Mouse (Mus musculus) ES-E14 (cell line): Measurements from ENCODE around the gene P4ha1. TPM values are rescaled to one million over a fixed set of nuclear protein-coding genes. Genes with fewer than 3 reads are reported as not detected.

Experiments used
- DNase-seq: peaks from one replicate; pipeline ENCODE4 v3.0.0-alpha.2; 2013; ENCODE audit warnings: low read depth, low spot score
- H3K27ac ChIP-seq: 2 replicates; pipeline ENCODE4 v1.5.1; 2012; ENCODE audit warnings: low read depth, mild to moderate bottlenecking, low read length, moderate library complexity, mixed read lengths; ENCODE audit not compliant: poor library complexity, insufficient read depth, severe bottlenecking
- H3K36me3 ChIP-seq: 2 replicates; pipeline ENCODE4 v1.6.1; 2012; ENCODE audit warnings: mild to moderate bottlenecking, low read length, moderate library complexity, mixed read lengths; ENCODE audit not compliant: control insufficient read depth, poor library complexity, insufficient read depth, severe bottlenecking
- H3K4me1 ChIP-seq, 2 experiments: fragments of 150-350 bp in 1 of 2; sonication (generic) in 1 of 2; 2 replicates each; pipeline ENCODE4 v1.6.1; 2012; ENCODE audit warnings: low read length in 2 of 2, mild to moderate bottlenecking in 1 of 2, mixed read lengths in 1 of 2; ENCODE audit not compliant: control insufficient read depth in 2 of 2, insufficient read depth in 2 of 2, poor library complexity in 1 of 2
- H3K4me3 ChIP-seq, 2 experiments: fragments of 150-350 bp in 1 of 2; sonication (generic) in 1 of 2; 2 replicates each; pipeline ENCODE4 v1.5.1; 2012; ENCODE audit warnings: low read length in 2 of 2, low read depth in 1 of 2, mild to moderate bottlenecking in 1 of 2, mixed read lengths in 1 of 2; ENCODE audit not compliant: insufficient read depth in 1 of 2, poor library complexity in 1 of 2, severe bottlenecking in 1 of 2
- H3K9ac ChIP-seq: 2 replicates; pipeline ENCODE4 v1.6.1; 2012; ENCODE audit warnings: low read depth, mild to moderate bottlenecking, low read length, mixed read lengths; ENCODE audit not compliant: poor library complexity, insufficient read depth, severe bottlenecking
- H3K9me3 ChIP-seq: fragments of 150-350 bp; sonication (generic); 2 replicates; pipeline ENCODE4 v1.6.1; 2012; ENCODE audit warnings: low read depth, mild to moderate bottlenecking, low read length; ENCODE audit not compliant: control insufficient read depth, insufficient read depth
- CHD2 ChIP-seq: IDR thresholded peaks from 2 replicates; pipeline ENCODE4 v1.6.1; 2014; ENCODE audit warnings: mild to moderate bottlenecking, low read depth, low read length, inconsistent platforms
- HCFC1 ChIP-seq: IDR thresholded peaks from 2 replicates; pipeline ENCODE4 v1.6.1; 2012; ENCODE audit warnings: low read length, inconsistent platforms, borderline replicate concordance; ENCODE audit not compliant: insufficient read depth
- MAFK ChIP-seq: IDR thresholded peaks from 2 replicates; pipeline ENCODE4 v1.6.1; 2014; ENCODE audit warnings: mild to moderate bottlenecking, low read depth, low read length, inconsistent platforms; ENCODE audit not compliant: insufficient read depth
- ZC3H11A ChIP-seq: IDR thresholded peaks from 2 replicates; pipeline ENCODE4 v1.6.1; 2012; ENCODE audit warnings: low read depth, mild to moderate bottlenecking, inconsistent platforms, low read length, borderline replicate concordance
- ZNF384 ChIP-seq: IDR thresholded peaks from 2 replicates; pipeline ENCODE4 v1.6.1; 2012; ENCODE audit warnings: low read depth, low read length, inconsistent platforms
- in situ Hi-C, 2 experiments: fragments of 600-800 bp; cut with MboI; formaldehyde crosslinking; loops; one replicate each; pipeline ENCODE4 v1.15.1; 2025; ENCODE audit warnings: low sequenced_read_pairs in 2 of 2, inconsistent platforms in 1 of 2; ENCODE audit not compliant: unreplicated experiment in 2 of 2
- total RNA-seq: library from RNA; depleted of rRNA; stranded (reverse); fragments of 300-350 nt; gene quantifications from 2 replicates; pipeline ENCODE4 v1.2.3, GENCODE M21; 2012

P4ha1 gene
- total RNA-seq, 1 experiment: 73.4 TPM

DNA sequence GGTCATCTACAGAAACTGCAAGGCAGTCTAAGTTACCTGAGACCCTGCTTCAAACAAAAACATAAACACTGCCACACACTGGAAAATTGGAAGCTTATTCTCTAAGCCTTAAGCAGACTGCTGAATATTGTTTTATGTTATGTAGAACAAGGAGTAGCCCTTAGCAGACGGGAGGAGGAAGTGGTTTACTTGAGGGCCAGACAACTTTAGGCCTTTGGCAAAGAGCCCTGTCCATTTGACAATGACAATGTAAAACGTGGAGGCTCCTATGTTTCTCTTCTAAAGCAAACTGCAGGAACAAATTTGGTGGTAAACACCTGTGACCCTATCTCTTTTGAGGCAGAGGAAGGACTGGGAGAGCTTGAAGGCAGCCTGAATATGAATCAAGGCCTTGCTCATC is 13.0 kb upstream of the P4ha1 start:
- H3K27ac ChIP-seq: no peak overlapping the region
- in situ Hi-C loops: loop anchor here in 1 of 2 experiments (25.0 kb wide), 1 partner anchor 552 kb away; no protein-coding TSS in a partner anchor
- no peak overlapping the region for H3K4me3 ChIP-seq
- no peaks in the 10 kb centered on the region for H3K36me3 ChIP-seq
- H3K9me3 ChIP-seq: no peaks in the 10 kb centered on the region
- no peak for DNase-seq
- no peaks in the 10 kb centered on the region for H3K4me1 ChIP-seq
- TF ChIP-seq MAFK: no peak
- TF ChIP-seq CHD2: no peak
- TF ChIP-seq ZNF384: no peak
- TF ChIP-seq HCFC1: no peak
- TF ChIP-seq ZC3H11A: no peak
- H3K9ac ChIP-seq: no peak overlapping the region

GRCm38 (mm10) chr10:59310691-59311457 is 12.2 kb upstream of the P4ha1 start:
- Histone ChIP-seq H3K4me3 (no peak overlapping the region), H3K27ac (no peak overlapping the region), H3K9ac (no peak overlapping the region), H3K9me3 (no peaks in the 10 kb centered on the region), H3K36me3 (no peaks in the 10 kb centered on the region), H3K4me1 (no peaks in the 10 kb centered on the region)
- in situ Hi-C loops: loop anchor here in 1 of 2 experiments (25.0 kb wide), 1 partner anchor 551 kb away; no protein-coding TSS in a partner anchor
- TF ChIP-seq MAFK: no peak
- TF ChIP-seq HCFC1: no peak
- TF ChIP-seq CHD2: no peak
- no peak for TF ChIP-seq ZC3H11A
- no peak for TF ChIP-seq ZNF384
- no peak for DNase-seq

GRCm38 (mm10) chr10:59311881-59312280 is 11.2 kb upstream of the P4ha1 start:
- in situ Hi-C loops: loop anchor here in 1 of 2 experiments (25.0 kb wide), 1 partner anchor 550 kb away; no protein-coding TSS in a partner anchor
- no peak overlapping the region for H3K4me3 ChIP-seq
- no peaks in the 10 kb centered on the region for H3K36me3 ChIP-seq
- no peak for DNase-seq
- H3K9me3 ChIP-seq: no peaks in the 10 kb centered on the region
- no peak overlapping the region for H3K9ac ChIP-seq
- TF ChIP-seq HCFC1: no peak
- TF ChIP-seq CHD2: no peak
- TF ChIP-seq ZC3H11A: no peak
- TF ChIP-seq MAFK: no peak
- H3K4me1 ChIP-seq: no peaks in the 10 kb centered on the region
- no peak overlapping the region for H3K27ac ChIP-seq

DNA sequence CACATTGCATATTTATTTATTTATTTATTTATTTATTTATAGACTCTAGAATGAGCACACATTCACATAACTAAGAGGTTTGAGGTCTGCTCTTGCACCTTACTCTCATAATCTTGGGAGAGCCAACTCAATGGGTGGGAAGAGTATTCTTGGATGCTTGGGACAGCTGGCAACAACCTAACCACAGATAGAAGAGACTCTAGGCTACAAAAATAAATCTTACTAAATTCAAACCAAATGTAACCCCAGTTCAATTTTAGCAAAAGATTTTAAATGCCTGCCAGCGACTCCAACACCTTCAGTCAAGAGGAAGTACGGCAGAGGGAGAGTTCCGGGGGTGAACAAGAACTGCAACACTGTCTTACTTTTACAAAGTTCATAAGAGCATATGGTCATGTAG is 2.0 kb upstream of the P4ha1 start:
- H3K9ac ChIP-seq: no peak overlapping the region
- H3K36me3 ChIP-seq: no peaks in the 10 kb centered on the region
- H3K4me1 ChIP-seq: peaks cover 0 to 7% of the 10 kb centered on the region in 2 experiments; a peak in 2 of 4 replicates
- no peak for TF ChIP-seq MAFK
- TF ChIP-seq HCFC1: no peak
- TF ChIP-seq ZC3H11A: no peak
- no peak for TF ChIP-seq ZNF384
- no peak for TF ChIP-seq CHD2
- in situ Hi-C loops: loop anchor here in 1 of 2 experiments (25.0 kb wide), 1 partner anchor 541 kb away; no protein-coding TSS in a partner anchor
- no peaks in the 10 kb centered on the region for H3K9me3 ChIP-seq
- no peak overlapping the region for H3K4me3 ChIP-seq
- DNase-seq: no peak
- no peak overlapping the region for H3K27ac ChIP-seq
